Comparison of ENCODE assay signal across 13 mouse cellular contexts in genomic region chr4:71517921-71518404, GRCm38 (mm10).
DNase-seq lines count a peak whose midpoint lies in the region; ATAC-seq lines count a peak whose summit lies in the region.
"Had no signal": no experiment of that assay in that cellular context is flagged by ENCODE, and none has a peak within 500 bp of the region (broad histone marks: within the 10 kb centered on the region; RNA-seq: fewer than 3 reads in every experiment).

No protein-coding gene starts in this region.

- no peaks in the 10 kb centered on the region for H3K27me3 ChIP-seq in limb, embryonic 11.5 days (ENCODE audit: control insufficient read depth, insufficient read depth, low read length)
- no peaks in the 10 kb centered on the region for H3K27me3 ChIP-seq in limb, embryonic 10.5 days (ENCODE audit: low read depth, poor library complexity, severe bottlenecking)
- 0 out of 2 replicates have a peak, but pooled peaks cover 5% of the 10 kb centered on the region for H3K27me3 ChIP-seq in forebrain, embryonic 12.5 days
- H3K27me3 ChIP-seq in hindbrain, embryonic 16.5 days (replicated peaks; ENCODE audit: control insufficient read depth, insufficient read depth, low read length) = no peaks in the 10 kb centered on the region
- H3K27me3 ChIP-seq: heart, embryonic 15.5 days; Patski had no signal

- intact Hi-C loops in heart, postnatal 14 days (cut with DNase I) = no loop called here

- no peak overlapping the region for H3K9ac ChIP-seq in limb, embryonic 11.5 days (ENCODE audit: low read length)
- H3K9ac ChIP-seq in forebrain, embryonic 12.5 days = no peak overlapping the region
- no peak overlapping the region for H3K9ac ChIP-seq in hindbrain, embryonic 16.5 days (ENCODE audit: low read depth, low read length)
- H3K9ac ChIP-seq: heart, embryonic 15.5 days; liver, postnatal 0 days had no signal

- no peak overlapping the region for H3K27ac ChIP-seq in limb, embryonic 11.5 days (replicated peaks; ENCODE audit: low read depth, low read length)
- H3K27ac ChIP-seq in limb, embryonic 10.5 days = no peak overlapping the region
- H3K27ac ChIP-seq in forebrain, embryonic 12.5 days = no peak overlapping the region
- no peak overlapping the region for H3K27ac ChIP-seq in hindbrain, embryonic 16.5 days (ENCODE audit: low read depth, low read length)
- H3K27ac ChIP-seq: heart, embryonic 15.5 days had no signal

- H3K36me3 ChIP-seq in limb, embryonic 11.5 days (ENCODE audit: control insufficient read depth, insufficient read depth, low read length) = no peaks in the 10 kb centered on the region
- no peaks in the 10 kb centered on the region for H3K36me3 ChIP-seq in limb, embryonic 10.5 days
- no peaks in the 10 kb centered on the region for H3K36me3 ChIP-seq in forebrain, embryonic 12.5 days (replicated peaks)
- no peaks in the 10 kb centered on the region for H3K36me3 ChIP-seq in hindbrain, embryonic 16.5 days (ENCODE audit: control insufficient read depth, insufficient read depth, low read length)
- H3K36me3 ChIP-seq: heart, embryonic 15.5 days had no signal

- WGBS in limb, embryonic 11.5 days = 28% methylated on average over 2 of the region's 2 CpGs
- 44% methylated on average over 2 of the region's 2 CpGs for whole genome bisulfite sequencing in limb, embryonic 10.5 days
- WGBS in forebrain, embryonic 12.5 days = 18% methylated on average over 2 of the region's 2 CpGs
- 24% methylated on average over 2 of the region's 2 CpGs for WGBS in hindbrain, embryonic 16.5 days

- no peak overlapping the region for H3K4me3 ChIP-seq in limb, embryonic 11.5 days (ENCODE audit: low read depth, low read length)
- H3K4me3 ChIP-seq in limb, embryonic 10.5 days = no peak overlapping the region
- no peak overlapping the region for H3K4me3 ChIP-seq in forebrain, embryonic 12.5 days (replicated peaks)
- H3K4me3 ChIP-seq in hindbrain, embryonic 16.5 days (ENCODE audit: low read length) = no peak overlapping the region
- H3K4me3 ChIP-seq: heart, embryonic 15.5 days had no signal

- H3K9me3 ChIP-seq in limb, embryonic 11.5 days (ENCODE audit: control insufficient read depth, low read length) = no peaks in the 10 kb centered on the region
- no peaks in the 10 kb centered on the region for H3K9me3 ChIP-seq in limb, embryonic 10.5 days (replicated peaks)
- H3K9me3 ChIP-seq in forebrain, embryonic 12.5 days = no peaks in the 10 kb centered on the region
- H3K9me3 ChIP-seq in hindbrain, embryonic 16.5 days (ENCODE audit: control insufficient read depth, low read length) = no peaks in the 10 kb centered on the region
- H3K9me3 ChIP-seq: heart, embryonic 15.5 days had no signal

- ATAC-seq in limb, embryonic 11.5 days (ENCODE audit: insufficient number of reproducible peaks, low FRiP score, low TSS enrichment, low read depth) = no peak
- peak; percentile 88 for ATAC-seq in forebrain, embryonic 12.5 days (ENCODE audit: low FRiP score)
- peak; percentile 94 for ATAC-seq in hindbrain, embryonic 16.5 days
- ATAC-seq: intestine, embryonic 16.5 days; liver, postnatal 0 days; Patski had no signal

- peak; percentile 21 for DNase-seq in limb, embryonic 11.5 days (ENCODE audit: low spot score)
- no peak for DNase-seq in limb, embryonic 10.5 days (ENCODE audit: low spot score)
- DNase-seq in retina, embryonic 14.5 days (ENCODE audit: low spot score) = peak; percentile 92
- no peak for DNase-seq in heart, postnatal 14 days
- DNase-seq in cerebellum, adult 9-11 months = no peak
- DNase-seq: adrenal gland, adult 2 months; gastrocnemius, postnatal 10 days; liver, postnatal 0 days had no signal

- H3K4me2 ChIP-seq in limb, embryonic 11.5 days (ENCODE audit: low read depth, severe bottlenecking) = no peak overlapping the region
- H3K4me2 ChIP-seq in forebrain, embryonic 12.5 days = no peak overlapping the region
- H3K4me2 ChIP-seq in hindbrain, embryonic 16.5 days (ENCODE audit: low read length) = no peak overlapping the region
- H3K4me2 ChIP-seq: heart, embryonic 15.5 days had no signal

- H3K4me1 ChIP-seq in limb, embryonic 11.5 days (ENCODE audit: control insufficient read depth, insufficient read depth, low read length) = no peaks in the 10 kb centered on the region
- peaks cover 11% of the 10 kb centered on the region for H3K4me1 ChIP-seq in limb, embryonic 10.5 days
- H3K4me1 ChIP-seq in forebrain, embryonic 12.5 days = no peaks in the 10 kb centered on the region; the same call in 1 of the 2 replicates
- no peaks in the 10 kb centered on the region for H3K4me1 ChIP-seq in hindbrain, embryonic 16.5 days (ENCODE audit: control insufficient read depth, insufficient read depth, low read depth, low read length)
- H3K4me1 ChIP-seq: heart, embryonic 15.5 days had no signal

Comparison
In these comparisons a context has a peak if more than half of its experiments do, and no peak if none do; other contexts are left out.
1. DNase-seq: peak in limb, embryonic 11.5 days (single experiment) and retina, embryonic 14.5 days (single experiment); none in limb, embryonic 10.5 days (single experiment), heart, postnatal 14 days (0 of 2) and cerebellum, adult 9-11 months (single experiment).